ENCODE assay signal across 11 mouse cellular contexts in genomic region chr17:26839718-26840438, GRCm38 (mm10). TPM values are rescaled to one million over a fixed set of nuclear protein-coding genes. Genes with fewer than 3 reads are reported as not detected.
DNase-seq lines count a peak whose midpoint lies in the region; ATAC-seq and TF ChIP-seq lines count a peak whose summit lies in the region.
"Had no signal": no experiment of that assay in that cellular context is flagged by ENCODE, and none has a peak within 500 bp of the region (broad histone marks: within the 10 kb centered on the region; RNA-seq: fewer than 3 reads in every experiment).

No protein-coding gene starts in this region.

- H3K9ac ChIP-seq in intestine, postnatal 0 days (ENCODE audit: low read depth, low read length): no peak overlapping the region
- H3K9ac ChIP-seq in stomach, embryonic 15.5 days: no peak overlapping the region

- peaks cover 100% of the 10 kb centered on the region for H3K27me3 ChIP-seq in megakaryocyte, embryonic 14.5 days (replicated peaks)
- peaks cover 95% of the 10 kb centered on the region for H3K27me3 ChIP-seq in intestine, postnatal 0 days (replicated peaks; ENCODE audit: control insufficient read depth, insufficient read depth, low read length)
- H3K27me3 ChIP-seq in stomach, embryonic 15.5 days (replicated peaks): peaks cover 99% of the 10 kb centered on the region

- DNase-seq in embryo, embryonic 10.5 days (ENCODE audit: low spot score): peak; percentile 55
- no peak for DNase-seq in embryo, embryonic 11 days
- DNase-seq in right cerebral cortex, postnatal 14 days: no peak
- no peak for DNase-seq in gastrocnemius, postnatal 10 days
- DNase-seq: cerebellum, adult 11 months; thymus, adult 2 months had no signal

- H3K4me1 ChIP-seq in megakaryocyte, embryonic 14.5 days: peaks cover 42% of the 10 kb centered on the region
- H3K4me1 ChIP-seq in intestine, postnatal 0 days (replicated peaks; ENCODE audit: control insufficient read depth, insufficient read depth, low read length): no peaks in the 10 kb centered on the region
- H3K4me1 ChIP-seq in stomach, embryonic 15.5 days: peaks cover 22% of the 10 kb centered on the region

- no peak for TF ChIP-seq CTCF in intestine, postnatal 0 days (IDR thresholded peaks at IDR 0.05; ENCODE audit: low read depth)

- 5% methylated on average over 26 of the region's 26 CpGs for WGBS in intestine, postnatal 0 days
- 6% methylated on average over 26 of the region's 26 CpGs for WGBS in stomach, embryonic 15.5 days

- ATAC-seq in megakaryocyte, adult 5-6 weeks (ENCODE audit: poor library complexity, severe bottlenecking): no peak
- no peak for ATAC-seq in intestine, postnatal 0 days
- no peak for ATAC-seq in stomach, embryonic 15.5 days (ENCODE audit: insufficient read depth, low FRiP score, low read depth)

- H3K27ac ChIP-seq in intestine, postnatal 0 days (ENCODE audit: low read depth, low read length): no peak overlapping the region
- H3K27ac ChIP-seq in stomach, embryonic 15.5 days: no peak overlapping the region

- peak overlapping the region; percentile 74 for H3K4me3 ChIP-seq in megakaryocyte, embryonic 14.5 days (replicated peaks)
- H3K4me3 ChIP-seq in intestine, postnatal 0 days (ENCODE audit: low read depth, low read length): peak overlapping the region; percentile 23
- H3K4me3 ChIP-seq in stomach, embryonic 15.5 days (replicated peaks): peak overlapping the region; percentile 32

- H3K9me3 ChIP-seq in megakaryocyte, embryonic 14.5 days: no peaks in the 10 kb centered on the region; the same call in 1 of the 2 replicates
- no peaks in the 10 kb centered on the region for H3K9me3 ChIP-seq in intestine, postnatal 0 days (ENCODE audit: control insufficient read depth)
- no peaks in the 10 kb centered on the region for H3K9me3 ChIP-seq in stomach, embryonic 15.5 days

- peak overlapping the region; percentile 43 for H3K4me2 ChIP-seq in intestine, postnatal 0 days (replicated peaks; ENCODE audit: low read depth)
- H3K4me2 ChIP-seq in stomach, embryonic 15.5 days: peak overlapping the region; percentile 48

- H3K36me3 ChIP-seq in megakaryocyte, embryonic 14.5 days (replicated peaks; ENCODE audit: low read length): no peaks in the 10 kb centered on the region
- no peaks in the 10 kb centered on the region for H3K36me3 ChIP-seq in intestine, postnatal 0 days (ENCODE audit: control insufficient read depth, insufficient read depth)
- H3K36me3 ChIP-seq in stomach, embryonic 15.5 days: no peaks in the 10 kb centered on the region

RNA-seq across cellular contexts. Expression of gene Nkx2-5, which starts 4.9 kb away (rescaled TPM):
- polyA plus RNA-seq in megakaryocyte, embryonic 14.5 days (2012; ENCODE audit: insufficient read depth, low replicate concordance): not detected in 2 replicates
- not detected in 2 replicates for total RNA-seq in megakaryocyte, adult 5-6 weeks (2015)
- not detected in 2 replicates for total RNA-seq in megakaryocyte, adult 5-6 weeks (2017)
- polyA plus RNA-seq in intestine, postnatal 0 days (2015; fragmentation: Nextera tagmentation; extraction: Ambion mirVana): 0.08 and 0.58 TPM in 2 replicates
- polyA plus RNA-seq in stomach, embryonic 15.5 days (2015; fragmentation: Nextera tagmentation; extraction: Ambion mirVana): 9.2 and 15.4 TPM in 2 replicates
- total RNA-seq in gastrocnemius, postnatal 10 days (2021): not detected
- total RNA-seq: left cerebral cortex, adult 8-10 months had no signal

RNA-seq across cellular contexts. Expression of gene Bnip1, which starts 59.0 kb away (rescaled TPM):
- 8.9 and 26.5 TPM in 2 replicates for polyA plus RNA-seq in megakaryocyte, embryonic 14.5 days (2012; ENCODE audit: insufficient read depth, low replicate concordance)
- total RNA-seq in megakaryocyte, adult 5-6 weeks (2015): 18.8 and 20.2 TPM in 2 replicates
- total RNA-seq in megakaryocyte, adult 5-6 weeks (2017): 22.0 and 31.9 TPM in 2 replicates
- 29.7 and 30.7 TPM in 2 replicates for polyA plus RNA-seq in intestine, postnatal 0 days (2015; fragmentation: Nextera tagmentation; extraction: Ambion mirVana)
- polyA plus RNA-seq in stomach, embryonic 15.5 days (2015; fragmentation: Nextera tagmentation; extraction: Ambion mirVana): 42.9 and 45.5 TPM in 2 replicates
- 10 to 100 TPM; 22.8 to 26.3 TPM for total RNA-seq in gastrocnemius, postnatal 10 days (2021)

Comparison
In these comparisons a context has a peak if more than half of its experiments do, and no peak if none do; other contexts are left out.
1. H3K4me3 ChIP-seq: peak in every context shown above with its lines; median percentile 74 in megakaryocyte, embryonic 14.5 days; 32 in stomach, embryonic 15.5 days; 23 in intestine, postnatal 0 days.